Mouse (Mus musculus) lung, embryonic 14.5 days (tissue): ENCODE results near the gene Dnmt3c. TPM values are rescaled to one million over a fixed set of nuclear protein-coding genes. Genes with fewer than 3 reads are reported as not detected.
"Not testable (repeated sequence)": the region's sequence is repeated elsewhere in the genome, so short reads cannot be mapped to it uniquely, and the experiment has no call there.

Experiments used
- ATAC-seq: fragments of 200-750 bp; cut with Nextera tagmentation; 2 replicates; pipeline ENCODE4 v1.8.0; 2017; ENCODE audit warnings: mild to moderate bottlenecking, moderate TSS enrichment, moderate library complexity; ENCODE audit not compliant: insufficient read depth
- DNase-seq: peaks from one replicate; pipeline ENCODE4 v3.0.0-alpha.2; 2015
- H3K27ac ChIP-seq: fragments of 300-500 bp; sonication (generic); 2 replicates; pipeline ENCODE4 v1.5.1; 2014; ENCODE audit warnings: low read depth, mild to moderate bottlenecking, moderate library complexity
- H3K27me3 ChIP-seq: fragments of 300-500 bp; sonication (generic); 2 replicates; pipeline ENCODE4 v1.6.1; 2014; ENCODE audit warnings: low read length, control low read depth; ENCODE audit not compliant: insufficient read depth
- H3K36me3 ChIP-seq: fragments of 300-500 bp; sonication (generic); 2 replicates; pipeline ENCODE4 v1.6.1; 2014; ENCODE audit warnings: control low read depth; ENCODE audit not compliant: insufficient read depth
- H3K4me1 ChIP-seq: fragments of 300-500 bp; sonication (generic); 2 replicates; pipeline ENCODE4 v1.6.1; 2014; ENCODE audit warnings: antibody characterized with exemption, control low read depth; ENCODE audit not compliant: insufficient read depth
- H3K4me2 ChIP-seq: fragments of 300-500 bp; sonication (generic); 2 replicates; pipeline ENCODE4 v1.6.1; 2014; ENCODE audit warnings: mild to moderate bottlenecking
- H3K4me3 ChIP-seq: fragments of 300-500 bp; sonication (generic); 2 replicates; pipeline ENCODE4 v1.5.1; 2014; ENCODE audit warnings: low read depth, low read length
- H3K9ac ChIP-seq: fragments of 300-500 bp; sonication (generic); 2 replicates; pipeline ENCODE4 v1.6.1; 2014
- H3K9me3 ChIP-seq: fragments of 300-500 bp; sonication (generic); 2 replicates; pipeline ENCODE4 v1.6.1; 2016; ENCODE audit warnings: low read depth, low read length, control low read depth
- CTCF ChIP-seq: IDR thresholded peaks from 2 replicates; pipeline ENCODE4 v1.5.1; 2016; ENCODE audit warnings: antibody characterized with exemption, low read depth
- WGBS: fragments of 180-500 bp; shearing (Covaris S2); extraction: QIAGEN DNeasy Blood & Tissue Kit; methylation state at CpG from one replicate; pipeline ENCODE4 v1.1.7; 2014; 5-methylcytosine and 5-hydroxymethylcytosine counted together
- polyA plus RNA-seq: library from polyadenylated mRNA; unstranded; fragments of >200 nt; fragmentation: Nextera tagmentation; extraction: Ambion mirVana; gene quantifications from 2 replicates; pipeline ENCODE4 v1.2.1, GENCODE M21; 2014

Gene Dnmt3c
- polyA plus RNA-seq: 0.11 and 0.12 TPM in 2 replicates

- H3K27me3 ChIP-seq: no peaks in the 10 kb centered on the region
These were observed at the start of gene Dnmt3c for GRCm38 (mm10) chr2:153696352-153696751. Gene Dnmt3c (plus strand): TSS chr2:153696652.

DNA sequence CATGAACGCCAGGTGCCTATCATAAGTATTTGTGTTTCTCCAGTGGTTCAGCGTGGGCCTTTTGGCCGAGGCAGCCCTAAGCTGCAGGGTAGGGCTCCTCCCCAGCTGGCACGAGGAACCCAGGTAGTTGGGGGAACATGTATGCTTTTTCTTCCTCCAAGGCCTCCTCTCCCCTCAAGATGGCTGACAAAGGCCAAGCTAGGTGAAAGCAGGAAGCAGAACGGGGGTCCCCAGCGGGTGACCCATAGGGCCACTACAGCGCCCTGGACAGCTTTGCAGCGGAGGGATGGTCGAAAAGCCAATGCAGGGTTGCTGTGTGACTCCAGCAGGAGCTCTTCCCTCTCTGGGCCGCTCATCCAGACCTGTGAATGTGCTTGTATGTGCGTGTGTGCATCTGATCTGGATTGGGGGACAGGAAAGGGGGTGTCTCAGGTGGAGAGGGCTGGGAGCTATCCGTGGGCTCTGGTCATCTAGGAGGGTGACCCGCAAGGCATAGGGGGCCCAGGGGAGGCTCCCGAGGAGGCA is 47.6 kb upstream of the Dnmt3c start:
- Histone ChIP-seq H3K9me3 (no peaks in the 10 kb centered on the region), H3K9ac (peak overlapping the region; percentile 72), H3K4me3 (peak overlapping the region; percentile 67), H3K27ac (no peak overlapping the region), H3K27me3 (no peaks in the 10 kb centered on the region), H3K4me1 (0 out of 2 replicates have a peak, but pooled peaks cover 9% of the 10 kb centered on the region), H3K4me2 (peak overlapping the region; percentile 93), H3K36me3 (no peaks in the 10 kb centered on the region)
- no peak for TF ChIP-seq CTCF
- DNase-seq: no peak
- peak; percentile 1; the same call in 1 of the 2 replicates for ATAC-seq
- 15% methylated on average over 14 of the region's 14 CpGs for WGBS

More at GRCm38 (mm10) chr2:153696352-153696751, at the start of gene Dnmt3c:
- H3K27ac ChIP-seq: no peak within 1 kb of the TSS
- no peak within 1 kb of the TSS for H3K9ac ChIP-seq
- DNase-seq: no peak
- no peaks in the 10 kb centered on the region for H3K36me3 ChIP-seq
- no peak within 1 kb of the TSS for H3K4me2 ChIP-seq
- ATAC-seq: no peak
- TF ChIP-seq CTCF: no peak
- H3K4me1 ChIP-seq: no peaks in the 10 kb centered on the region
- no peaks in the 10 kb centered on the region for H3K9me3 ChIP-seq
- H3K4me3 ChIP-seq: no peak within 1 kb of the TSS

DNA sequence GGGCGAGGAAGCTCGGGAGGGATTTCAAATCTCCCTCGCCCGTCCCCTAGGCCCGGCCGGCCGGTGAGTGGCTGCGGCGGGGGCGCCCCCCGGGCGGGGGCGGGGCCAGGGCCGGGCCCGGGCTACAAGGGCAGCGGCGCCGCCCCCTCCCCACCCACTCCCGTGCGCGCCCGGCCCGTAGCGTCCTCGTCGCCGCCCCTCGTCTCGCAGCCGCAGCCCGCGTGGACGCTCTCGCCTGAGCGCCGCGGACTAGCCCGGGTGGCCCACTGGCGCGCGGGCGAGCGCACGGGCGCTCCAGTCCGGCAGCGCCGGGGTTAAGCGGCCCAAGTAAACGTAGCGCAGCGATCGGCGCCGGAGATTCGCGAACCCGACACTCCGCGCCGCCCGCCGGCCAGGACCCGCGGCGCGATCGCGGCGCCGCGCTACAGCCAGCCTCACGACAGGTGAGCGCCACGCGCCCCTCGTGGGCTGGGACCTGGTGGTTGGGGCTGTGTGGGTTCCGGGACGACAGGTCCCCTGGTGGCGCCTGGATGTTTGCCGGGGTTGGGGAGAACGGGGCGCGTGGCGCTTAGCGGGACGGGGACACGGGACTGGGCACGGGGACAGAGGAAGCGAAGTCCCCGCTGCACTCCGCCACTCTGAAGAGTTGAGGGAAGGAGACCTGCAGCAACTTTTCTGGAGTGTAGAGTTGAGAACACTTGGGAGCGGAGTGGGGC is 47.0 kb upstream of the Dnmt3c start, which contains the start of gene Dnmt3b:
Gene Dnmt3b, plus strand, starts transcription at position 153 of the 716 bp plus-strand sequence.
- H3K36me3 ChIP-seq: no peaks in the 10 kb centered on the region
- peak within 1 kb of the TSS; percentile 72 for H3K9ac ChIP-seq
- TF ChIP-seq CTCF: no peak; the same call in 1 of the 2 replicates
- H3K4me1 ChIP-seq: 0 out of 2 replicates have a peak, but pooled peaks cover 9% of the 10 kb centered on the region
- peak within 1 kb of the TSS; percentile 93 for H3K4me2 ChIP-seq
- DNase-seq: peak; percentile 85
- H3K27ac ChIP-seq: no peak within 1 kb of the TSS
- H3K4me3 ChIP-seq: peak within 1 kb of the TSS; percentile 67
- H3K9me3 ChIP-seq: no peaks in the 10 kb centered on the region
- WGBS: under 1% methylated on average over 87 of the region's 93 CpGs
- peak; percentile 89 for ATAC-seq
- H3K27me3 ChIP-seq: no peaks in the 10 kb centered on the region

DNA sequence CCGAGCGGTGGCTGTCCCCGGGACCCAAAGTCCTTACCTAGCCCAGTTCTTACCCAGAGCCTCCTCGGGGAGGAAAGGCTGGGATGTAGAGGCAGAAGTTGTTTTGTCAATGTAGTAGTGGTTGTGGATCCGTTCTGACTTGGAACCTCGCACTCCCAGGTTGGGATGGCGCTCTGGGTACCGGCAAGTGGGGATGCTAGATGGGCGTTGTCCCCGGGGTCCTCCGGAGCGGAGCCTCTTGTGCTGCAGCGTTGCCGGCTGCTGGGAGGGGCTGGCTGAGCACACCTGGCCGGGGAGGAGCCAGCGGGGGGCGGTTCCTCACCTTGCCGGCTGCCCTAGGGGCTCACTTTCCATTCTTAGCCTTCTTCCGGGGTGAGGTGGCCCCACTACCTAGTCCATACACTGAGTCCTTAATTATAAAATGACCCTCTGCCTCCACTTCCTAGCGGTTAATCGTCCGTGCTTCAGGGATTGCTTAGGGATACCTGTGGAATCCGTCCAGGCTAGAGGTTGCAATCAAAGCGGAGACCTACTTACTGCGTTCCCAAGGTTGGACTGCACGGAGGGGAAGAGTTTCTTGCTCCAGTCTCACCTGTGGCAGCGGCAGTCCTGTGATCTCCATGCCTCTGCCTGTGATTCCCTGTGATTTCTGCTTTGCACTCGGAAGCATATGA is 46.3 kb upstream of the Dnmt3c start:
- Histone ChIP-seq H3K9me3 (no peaks in the 10 kb centered on the region), H3K4me1 (0 out of 2 replicates have a peak, but pooled peaks cover 9% of the 10 kb centered on the region), H3K4me2 (peak overlapping the region; percentile 93), H3K9ac (peak overlapping the region; percentile 72), H3K27me3 (no peaks in the 10 kb centered on the region), H3K4me3 (peak overlapping the region; percentile 67), H3K36me3 (no peaks in the 10 kb centered on the region), H3K27ac (no peak overlapping the region)
- ATAC-seq: peak; percentile 46
- no peak for TF ChIP-seq CTCF
- DNase-seq: peak; percentile 57
- WGBS: 4% methylated on average over 28 of the region's 28 CpGs

- DNase-seq (no peak), ATAC-seq (no peak)
- WGBS: 55% methylated on average over 3 of the region's 3 CpGs
- Histone ChIP-seq H3K4me3 (no peak overlapping the region), H3K4me1 (0 out of 2 replicates have a peak, but pooled peaks cover 9% of the 10 kb centered on the region), H3K36me3 (no peaks in the 10 kb centered on the region), H3K9me3 (no peaks in the 10 kb centered on the region), H3K4me2 (no peak overlapping the region), H3K9ac (no peak overlapping the region), H3K27me3 (no peaks in the 10 kb centered on the region), H3K27ac (no peak overlapping the region)
- no peak for TF ChIP-seq CTCF
These were observed 44.8 kb upstream of the Dnmt3c start for GRCm38 (mm10) chr2:153651681-153652080.

DNA sequence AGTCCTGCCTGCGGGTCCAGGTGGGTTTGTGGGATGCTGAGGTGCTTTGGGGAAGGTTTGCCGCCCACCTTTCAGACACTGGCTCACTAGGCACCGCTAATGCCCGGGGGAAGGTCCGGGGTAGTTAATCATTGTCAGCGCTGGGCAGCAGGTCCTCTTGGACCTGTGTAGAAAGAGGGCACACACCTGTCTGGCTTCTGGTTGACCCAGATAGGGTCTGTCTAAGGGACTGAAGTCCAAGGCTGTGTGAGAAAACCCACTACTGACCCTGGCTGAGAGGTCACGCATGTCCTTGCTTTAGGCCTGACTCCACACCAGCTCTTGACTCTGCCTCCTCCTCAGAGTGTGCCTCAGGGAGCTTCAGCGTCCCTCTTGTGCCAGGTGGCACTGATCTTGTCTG is 38.8 kb upstream of the Dnmt3c start:
- H3K4me3 ChIP-seq, H3K36me3 ChIP-seq, H3K9me3 ChIP-seq, H3K27me3 ChIP-seq, H3K4me1 ChIP-seq, DNase-seq, H3K9ac ChIP-seq, H3K27ac ChIP-seq, H3K4me2 ChIP-seq, ATAC-seq: not testable (repeated sequence)
- 76% methylated on average over 6 of the region's 8 CpGs for WGBS

- no peak for DNase-seq
These were observed 35.8 kb upstream of the Dnmt3c start for GRCm38 (mm10) chr2:153660616-153661015.

More at GRCm38 (mm10) chr2:153660616-153661015, 35.8 kb upstream of the Dnmt3c start:
- Histone ChIP-seq H3K27me3 (no peaks in the 10 kb centered on the region), H3K4me3 (no peak overlapping the region), H3K4me1 (no peaks in the 10 kb centered on the region), H3K9ac (no peak overlapping the region), H3K9me3 (no peaks in the 10 kb centered on the region), H3K27ac (no peak overlapping the region), H3K4me2 (no peak overlapping the region), H3K36me3 (peaks cover 14% of the 10 kb centered on the region; the same call in 1 of the 2 replicates)
- WGBS: 30% methylated on average over 3 of the region's 3 CpGs
- no peak for TF ChIP-seq CTCF
- no peak for ATAC-seq
